Mouse (Mus musculus) heart, embryonic 14.5 days (tissue): ENCODE data around the gene Kansl1l. TPM values are rescaled to one million over a fixed set of nuclear protein-coding genes. Genes with fewer than 3 reads are reported as not detected.
A peak's percentile ranks its signal among the peaks of the same experiment; 100 is the strongest.
"Not testable (repeated sequence)": the region's sequence is repeated elsewhere in the genome, so short reads cannot be mapped to it uniquely, and the experiment has no call there.

ENCODE experiments used
- ATAC-seq: fragments of 200-750 bp; cut with Nextera tagmentation; 2 replicates; pipeline ENCODE4 v1.8.0; 2017; ENCODE audit warnings: low read depth, moderate TSS enrichment; ENCODE audit not compliant: insufficient number of reproducible peaks, insufficient read depth, low FRiP score
- H3K27ac ChIP-seq, 2 experiments: fragments of 200-500 bp in 1 of 2; fragments of 300-500 bp in 1 of 2; sonication (generic) in 1 of 2; replicated peaks in 1 of 2; 2 replicates each; pipeline ENCODE4 v1.5.1; 2012 to 2014; ENCODE audit warnings: low read depth in 2 of 2, low read length in 2 of 2, control low read depth in 1 of 2, mild to moderate bottlenecking in 1 of 2, mixed read lengths in 1 of 2; ENCODE audit not compliant: control insufficient read depth in 1 of 2, insufficient read depth in 1 of 2
- H3K27me3 ChIP-seq: fragments of 300-500 bp; sonication (generic); 2 replicates; pipeline ENCODE4 v1.6.1; 2014; ENCODE audit warnings: mild to moderate bottlenecking, low read length, control low read depth; ENCODE audit not compliant: control insufficient read depth, insufficient read depth
- H3K36me3 ChIP-seq: fragments of 300-500 bp; sonication (generic); 2 replicates; pipeline ENCODE4 v1.6.1; 2014; ENCODE audit warnings: mild to moderate bottlenecking, control low read depth, low read length, mixed read lengths; ENCODE audit not compliant: control insufficient read depth, insufficient read depth
- H3K4me1 ChIP-seq, 2 experiments: fragments of 200-500 bp in 1 of 2; fragments of 300-500 bp in 1 of 2; sonication (generic) in 1 of 2; 2 replicates each; pipeline ENCODE4 v1.6.1; 2012 to 2014; ENCODE audit warnings: low read length in 2 of 2, control low read depth in 1 of 2, mixed read lengths in 1 of 2; ENCODE audit not compliant: control insufficient read depth in 2 of 2, insufficient read depth in 2 of 2
- H3K4me2 ChIP-seq: fragments of 300-500 bp; sonication (generic); 2 replicates; pipeline ENCODE4 v1.6.1; 2014; ENCODE audit warnings: mild to moderate bottlenecking, low read length
- H3K4me3 ChIP-seq, 2 experiments: fragments of 200-500 bp in 1 of 2; fragments of 300-500 bp in 1 of 2; sonication (generic) in 1 of 2; 2 replicates each; pipeline ENCODE4 v1.5.1; 2012 to 2014; ENCODE audit warnings: low read length in 2 of 2, mild to moderate bottlenecking in 2 of 2, control low read depth in 1 of 2, low read depth in 1 of 2, moderate library complexity in 1 of 2; ENCODE audit not compliant: control insufficient read depth in 1 of 2, insufficient read depth in 1 of 2
- H3K9ac ChIP-seq: fragments of 300-500 bp; sonication (generic); 2 replicates; pipeline ENCODE4 v1.6.1; 2014; ENCODE audit warnings: mild to moderate bottlenecking, low read length
- H3K9me3 ChIP-seq: fragments of 300-500 bp; sonication (generic); 2 replicates; pipeline ENCODE4 v1.6.1; 2016; ENCODE audit warnings: low read length, control low read depth; ENCODE audit not compliant: control insufficient read depth
- WGBS: fragments of 180-500 bp; shearing (Covaris S2); extraction: QIAGEN DNeasy Blood & Tissue Kit; methylation state at CpG from one replicate; pipeline ENCODE4 v1.1.7; 2014; 5-methylcytosine and 5-hydroxymethylcytosine counted together
- polyA plus RNA-seq: library from polyadenylated mRNA; unstranded; fragments of >200 nt; fragmentation: Nextera tagmentation; extraction: Ambion mirVana; gene quantifications from 2 replicates; pipeline ENCODE4 v1.2.1, GENCODE M21; 2014

Kansl1l gene
- polyA plus RNA-seq, 1 experiment from 2014 or later = 13.8 TPM

DNA sequence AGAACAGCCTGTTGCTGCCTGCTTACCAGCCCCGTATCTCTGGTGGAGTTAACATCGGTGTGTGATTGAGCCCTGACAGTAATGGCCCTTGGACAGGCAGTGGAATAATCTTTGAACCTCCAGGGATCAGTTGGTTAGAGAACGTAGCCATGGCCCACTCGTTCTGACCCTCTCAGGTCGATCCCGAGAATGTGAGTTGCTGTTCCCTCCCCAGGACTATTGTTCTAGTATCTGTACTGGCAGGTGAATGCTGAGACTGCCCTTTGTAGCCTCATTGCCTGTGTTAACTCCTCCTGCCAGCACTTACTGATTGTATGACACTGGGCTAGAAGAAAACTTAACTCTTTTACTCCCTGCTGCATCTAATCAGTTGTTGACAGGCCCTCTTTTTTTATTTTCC, 112.8 kb downstream of the Kansl1l start:
- Histone ChIP-seq H3K27me3 (no peaks in the 10 kb centered on the region), H3K27ac (no peak overlapping the region), H3K4me1 (peaks cover 6 to 13% of the 10 kb centered on the region in 2 experiments), H3K4me3 (no peak overlapping the region), H3K36me3 (peaks cover 19% of the 10 kb centered on the region), H3K9ac (no peak overlapping the region), H3K9me3 (no peaks in the 10 kb centered on the region), H3K4me2 (no peak overlapping the region; the same call in 1 of the 2 replicates)
- WGBS = 35% methylated on average over 6 of the region's 6 CpGs
- ATAC-seq = no peak

DNA sequence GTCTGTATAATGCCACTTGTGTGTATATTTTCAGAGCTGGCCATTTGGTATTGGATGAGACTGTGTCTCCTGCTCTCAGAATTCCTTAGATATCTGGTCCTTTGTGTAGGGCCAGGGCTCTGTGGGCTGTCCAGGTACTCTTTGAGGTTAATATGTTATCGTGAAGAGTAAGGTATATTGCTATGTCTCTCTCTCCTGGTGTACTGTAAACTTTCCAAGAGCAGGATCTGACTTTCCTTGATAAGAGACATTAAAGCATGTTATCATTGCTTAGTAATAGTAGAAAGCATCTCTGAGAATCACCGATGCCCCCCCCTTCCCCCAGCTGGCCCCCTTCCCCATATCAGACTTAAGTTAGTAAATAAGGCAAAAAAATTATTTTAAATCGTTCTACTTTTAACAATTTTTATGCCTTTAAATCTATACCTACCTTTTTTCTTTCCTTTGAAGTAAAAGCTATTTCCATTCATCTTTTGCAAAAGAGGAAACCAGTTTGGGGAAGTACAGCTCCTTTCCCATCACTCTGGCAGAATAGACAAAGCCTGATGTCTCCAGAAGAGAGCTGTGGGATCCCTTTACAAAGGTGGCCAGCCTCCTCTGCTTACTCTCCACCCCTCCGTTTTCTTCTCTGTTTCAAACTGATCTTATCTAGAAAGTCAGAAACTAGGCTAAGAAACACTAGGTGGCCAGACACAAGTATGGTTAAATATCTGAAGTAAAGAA, 114.6 kb downstream of the Kansl1l start:
- no peak overlapping the region for H3K9ac ChIP-seq
- WGBS = 72% methylated on average over 4 of the region's 4 CpGs
- no peak overlapping the region for H3K4me3 ChIP-seq
- no peak for ATAC-seq
- H3K36me3 ChIP-seq = peaks cover 13% of the 10 kb centered on the region
- no peaks in the 10 kb centered on the region for H3K9me3 ChIP-seq
- no peaks in the 10 kb centered on the region for H3K27me3 ChIP-seq
- peaks cover 6 to 13% of the 10 kb centered on the region in 2 experiments for H3K4me1 ChIP-seq
- no peak overlapping the region for H3K27ac ChIP-seq
- no peak overlapping the region for H3K4me2 ChIP-seq

DNA sequence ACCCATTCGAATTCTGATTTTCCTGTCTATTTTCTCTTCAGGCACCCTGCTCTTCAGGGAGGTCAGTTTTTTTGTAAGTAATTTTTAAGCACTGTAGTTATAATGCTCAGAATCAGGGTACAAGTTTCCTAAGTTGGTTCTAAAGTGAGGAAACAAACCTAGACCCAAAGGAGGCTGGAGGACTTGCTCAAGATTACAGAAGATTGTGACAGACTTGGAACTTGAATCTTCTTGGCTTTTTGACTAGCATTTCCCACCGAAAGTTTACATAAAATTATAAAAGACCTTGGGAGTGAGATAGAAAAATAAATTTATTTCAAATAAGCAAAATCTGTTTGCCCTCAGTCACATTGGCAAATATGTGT, 115.8 kb downstream of the Kansl1l start:
- WGBS = 22% methylated on average over 2 of the region's 2 CpGs
- H3K9me3 ChIP-seq = no peaks in the 10 kb centered on the region
- peak overlapping the region; percentile 89 for H3K9ac ChIP-seq
- H3K4me1 ChIP-seq = peaks cover 6 to 13% of the 10 kb centered on the region in 2 experiments
- H3K36me3 ChIP-seq = peaks cover 4% of the 10 kb centered on the region
- peak overlapping the region; percentile 75 to 89 for H3K4me3 ChIP-seq
- H3K27ac ChIP-seq = peak overlapping the region in 1 of 2 experiments; percentile 77; a peak in 1 of 4 replicates
- no peaks in the 10 kb centered on the region for H3K27me3 ChIP-seq
- peak overlapping the region; percentile 68 for H3K4me2 ChIP-seq
- ATAC-seq = no peak

DNA sequence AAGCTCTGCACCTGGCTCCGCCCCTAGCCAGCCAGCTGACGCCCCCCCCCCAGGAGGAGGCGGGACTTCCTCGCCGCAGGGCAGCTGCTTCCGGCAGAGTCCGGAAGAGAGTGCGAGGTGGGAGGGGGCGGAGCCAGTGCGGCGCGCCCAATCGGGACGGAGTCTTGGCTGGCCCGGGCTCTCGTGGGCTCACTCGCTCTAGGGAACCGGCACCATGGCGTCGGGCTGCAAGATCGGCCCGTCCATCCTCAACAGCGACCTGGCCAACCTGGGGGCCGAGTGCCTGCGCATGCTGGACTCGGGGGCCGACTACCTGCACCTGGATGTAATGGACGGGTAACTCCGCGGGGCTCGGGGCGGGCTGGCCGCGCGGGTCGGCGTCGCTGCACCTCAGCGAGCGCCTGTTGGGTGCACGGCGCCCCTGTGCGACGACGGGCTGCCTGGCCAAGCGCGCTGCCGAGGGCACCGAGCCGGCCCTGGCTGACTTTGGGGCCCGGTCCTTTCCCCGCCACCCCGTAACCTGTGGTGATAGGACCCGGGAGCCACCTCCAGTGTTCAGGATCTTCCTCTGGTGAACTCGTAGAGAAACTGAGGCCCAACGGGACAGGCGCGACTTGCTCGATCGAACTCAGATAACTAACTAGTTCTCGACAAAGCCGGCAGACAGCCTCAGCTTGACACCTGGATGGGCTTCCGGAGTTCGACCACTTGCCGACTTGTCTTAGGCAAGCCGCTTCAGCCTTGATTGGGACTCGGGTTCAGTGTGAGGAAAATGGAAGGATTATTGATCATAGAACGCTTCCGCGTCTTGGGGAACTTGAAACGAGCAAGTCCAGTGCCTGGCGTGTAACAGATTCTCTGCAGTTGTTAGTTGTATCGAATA, 116.4 kb downstream of the Kansl1l start, which contains the start of gene Rpe:
Rpe (plus strand) TSS at position 139 of the 883 bp plus-strand sequence.
- H3K4me2 ChIP-seq = peak within 1 kb of the TSS; percentile 68
- H3K4me1 ChIP-seq = peaks cover 6 to 13% of the 10 kb centered on the region in 2 experiments
- no peaks in the 10 kb centered on the region for H3K27me3 ChIP-seq
- peak within 1 kb of the TSS; percentile 89 for H3K9ac ChIP-seq
- peak within 1 kb of the TSS; percentile 43 to 77 for H3K27ac ChIP-seq
- H3K9me3 ChIP-seq = no peaks in the 10 kb centered on the region
- under 1% methylated on average over 73 of the region's 73 CpGs for WGBS
- H3K4me3 ChIP-seq = peak within 1 kb of the TSS; percentile 75 to 89
- no peaks in the 10 kb centered on the region for H3K36me3 ChIP-seq
- ATAC-seq = peak; percentile 99

DNA sequence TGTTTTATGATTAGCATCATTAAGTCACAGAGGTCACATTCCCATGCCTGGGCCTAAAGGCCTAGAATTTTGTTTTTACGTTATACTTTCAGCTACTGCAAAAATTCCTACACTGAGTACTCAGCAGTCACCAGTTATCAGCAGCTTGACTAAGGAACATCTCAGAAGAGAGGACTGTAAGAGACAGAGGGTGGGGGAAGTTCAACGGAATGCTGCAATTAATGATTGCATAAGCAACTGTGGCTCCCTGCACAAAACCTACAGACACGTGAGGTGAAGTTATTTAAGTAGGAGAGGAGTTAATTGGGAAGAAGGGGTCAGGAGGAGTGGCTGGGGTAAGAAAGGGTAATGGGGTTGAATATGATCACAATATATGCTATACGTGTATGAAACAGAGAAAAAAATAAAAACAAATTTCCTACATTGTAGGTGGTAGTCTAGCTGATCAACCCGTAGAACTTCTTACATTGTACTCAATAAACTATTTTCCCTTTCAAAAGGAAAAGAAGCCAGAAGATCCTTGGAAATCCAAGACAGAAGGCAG, 117.1 kb downstream of the Kansl1l start:
- H3K9ac ChIP-seq = no peak overlapping the region; the same call in 1 of the 2 replicates
- H3K4me1 ChIP-seq = peaks cover 6 to 13% of the 10 kb centered on the region in 2 experiments
- H3K4me2 ChIP-seq = peak overlapping the region; percentile 68
- no peaks in the 10 kb centered on the region for H3K9me3 ChIP-seq
- WGBS = 45% methylated on average over 5 of the region's 5 CpGs
- H3K4me3 ChIP-seq = peak overlapping the region in 1 of 2 experiments; percentile 89; a peak in 2 of 4 replicates
- no peak overlapping the region for H3K27ac ChIP-seq
- no peaks in the 10 kb centered on the region for H3K27me3 ChIP-seq
- ATAC-seq = no peak
- H3K36me3 ChIP-seq = no peaks in the 10 kb centered on the region

DNA sequence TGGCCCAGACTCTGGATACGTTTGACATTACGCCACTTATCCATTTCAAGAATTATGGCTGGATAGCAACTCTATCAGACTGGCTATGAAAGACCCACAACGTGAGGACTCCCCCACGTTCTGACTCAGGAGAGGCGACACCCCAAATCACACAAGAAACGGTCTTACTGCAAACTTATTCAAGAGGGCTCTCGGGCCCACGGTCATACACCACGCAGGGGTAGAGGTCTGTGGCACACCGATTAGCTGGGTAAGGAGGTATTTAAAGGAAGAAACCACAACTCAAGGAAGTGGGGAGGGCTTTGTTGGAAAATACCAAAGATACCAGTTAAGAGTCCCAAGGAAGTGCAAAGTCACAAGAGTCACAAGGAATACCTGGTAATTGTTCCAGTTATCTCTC, 117.7 kb downstream of the Kansl1l start:
- H3K36me3 ChIP-seq, H3K4me3 ChIP-seq, H3K9me3 ChIP-seq, ATAC-seq, H3K27ac ChIP-seq, H3K9ac ChIP-seq, H3K4me2 ChIP-seq, H3K27me3 ChIP-seq: not testable (repeated sequence)
- 89% methylated on average over 10 of the region's 10 CpGs for WGBS
- H3K4me1 ChIP-seq = peaks cover 6 to 13% of the 10 kb centered on the region in 2 experiments

DNA sequence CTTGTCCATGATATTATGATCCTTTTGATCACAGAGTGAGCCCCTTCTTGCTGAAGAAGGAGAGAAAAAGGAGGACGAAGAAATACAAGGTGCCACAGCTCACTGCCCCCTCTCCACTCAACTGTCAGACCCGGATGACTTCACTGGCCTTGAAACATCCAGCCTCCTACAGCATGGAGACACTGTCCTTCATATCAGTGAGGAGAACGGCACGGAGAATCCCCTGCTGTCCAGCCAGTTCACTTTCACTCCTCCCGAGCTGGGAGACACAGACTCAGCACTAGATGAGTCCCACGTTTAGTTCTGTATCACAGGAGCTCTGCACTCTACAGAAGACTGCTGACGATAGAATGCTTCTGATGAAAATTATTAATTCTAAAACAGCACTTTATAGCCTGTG, 122.1 kb downstream of the Kansl1l start:
- no peak for ATAC-seq
- H3K4me2 ChIP-seq = peak overlapping the region; percentile 21; the same call in 1 of the 2 replicates
- H3K27me3 ChIP-seq = no peaks in the 10 kb centered on the region
- H3K9ac ChIP-seq = no peak overlapping the region; the same call in 1 of the 2 replicates
- no peak overlapping the region for H3K27ac ChIP-seq
- no peaks in the 10 kb centered on the region for H3K36me3 ChIP-seq
- H3K4me3 ChIP-seq = no peak overlapping the region
- WGBS = 37% methylated on average over 7 of the region's 7 CpGs
- no peaks in the 10 kb centered on the region for H3K9me3 ChIP-seq
- no peaks in the 10 kb centered on the region for H3K4me1 ChIP-seq
